Mouse (Mus musculus): ENCODE data around the gene Cbll1. TPM values are rescaled to one million over a fixed set of nuclear protein-coding genes. Genes with fewer than 3 reads are reported as not detected.
"Not testable (repeated sequence)": the region's sequence is repeated elsewhere in the genome, so short reads cannot be mapped to it uniquely, and the experiment has no call there.

The Cbll1 gene
- polyA plus RNA-seq, 1 experiment from 2014 or later = 6.1 TPM

DNA sequence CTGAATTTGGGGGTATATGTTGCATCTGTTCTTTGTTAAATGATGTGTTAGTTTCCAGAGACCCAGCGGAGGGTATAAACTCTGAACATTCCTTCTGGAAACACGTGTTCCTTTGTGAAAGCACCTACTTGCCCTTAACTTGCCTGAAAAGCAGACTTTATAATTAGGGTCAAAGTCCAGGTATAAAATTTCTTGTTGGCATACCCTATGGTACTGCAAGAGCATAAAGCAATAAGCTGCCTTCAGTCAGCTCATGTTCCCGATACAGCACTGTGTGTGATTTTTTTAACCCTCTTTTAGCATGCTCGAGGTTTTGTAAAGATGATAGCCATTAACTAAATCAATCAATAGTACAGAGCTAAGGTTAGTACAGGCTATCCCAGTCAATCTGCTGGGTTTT is 36.8 kb downstream of the Cbll1 start:
- TF ChIP-seq EP300 (optimal IDR thresholded peaks at IDR 0.05) (no peak), CTCF (IDR thresholded peaks at IDR 0.05; ENCODE audit: low read depth) (no peak)
- Histone ChIP-seq H3K4me2 (replicated peaks; ENCODE audit: low read depth) (no peak overlapping the region), H3K4me3 (ENCODE audit: low read depth, low read length) (no peak overlapping the region), H3K4me1 (replicated peaks; ENCODE audit: control insufficient read depth, insufficient read depth) (no peaks in the 10 kb centered on the region), H3K27ac (replicated peaks) (no peak overlapping the region), H3K9me3 (ENCODE audit: control insufficient read depth, low read length) (no peaks in the 10 kb centered on the region), H3K9ac (ENCODE audit: low read length) (no peak overlapping the region), H3K36me3 (ENCODE audit: control insufficient read depth, insufficient read depth, low read length) (no peaks in the 10 kb centered on the region), H3K27me3 (ENCODE audit: control insufficient read depth, insufficient read depth, low read length) (no peaks in the 10 kb centered on the region)
- ATAC-seq (ENCODE audit: low FRiP score, low TSS enrichment) (no peak), DNase-seq (ENCODE audit: low spot score) (no peak)
- 67% methylated on average over 4 of the region's 4 CpGs for WGBS

DNA sequence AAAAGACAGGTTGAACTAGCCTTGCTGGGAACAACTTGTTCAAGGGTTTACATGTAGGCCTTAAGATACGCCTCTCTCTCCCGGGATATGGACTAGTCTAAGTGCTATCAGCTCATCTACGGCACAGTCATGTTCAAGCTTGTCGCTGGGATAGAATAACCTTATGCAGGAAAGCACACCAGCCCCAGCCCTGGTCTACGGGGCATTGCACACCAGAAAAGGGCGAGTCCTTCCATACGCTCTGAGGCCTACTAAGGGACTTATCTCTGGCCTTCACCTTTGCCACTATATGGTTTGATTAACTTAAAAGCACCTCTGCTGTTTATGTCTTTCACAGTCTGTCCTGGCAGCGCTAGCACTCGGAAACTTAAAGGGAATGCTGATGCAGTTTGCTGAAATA is 38.0 kb downstream of the Cbll1 start:
- Histone ChIP-seq H3K9ac (ENCODE audit: low read length) (no peak overlapping the region), H3K9me3 (ENCODE audit: control insufficient read depth, low read length) (no peaks in the 10 kb centered on the region), H3K4me1 (replicated peaks; ENCODE audit: control insufficient read depth, insufficient read depth) (no peaks in the 10 kb centered on the region), H3K36me3 (ENCODE audit: control insufficient read depth, insufficient read depth, low read length) (no peaks in the 10 kb centered on the region), H3K4me2 (replicated peaks; ENCODE audit: low read depth) (no peak overlapping the region), H3K4me3 (ENCODE audit: low read depth, low read length) (no peak overlapping the region), H3K27me3 (ENCODE audit: control insufficient read depth, insufficient read depth, low read length) (no peaks in the 10 kb centered on the region), H3K27ac (replicated peaks) (no peak overlapping the region)
- DNase-seq (ENCODE audit: low spot score) = no peak
- no peak for TF ChIP-seq CTCF (IDR thresholded peaks at IDR 0.05; ENCODE audit: low read depth)
- TF ChIP-seq EP300 (optimal IDR thresholded peaks at IDR 0.05) = no peak
- WGBS = 67% methylated on average over 9 of the region's 9 CpGs
- 0 out of 2 replicates have a peak, but pooled peaks have one; percentile 52 for ATAC-seq (ENCODE audit: low FRiP score, low TSS enrichment)

DNA sequence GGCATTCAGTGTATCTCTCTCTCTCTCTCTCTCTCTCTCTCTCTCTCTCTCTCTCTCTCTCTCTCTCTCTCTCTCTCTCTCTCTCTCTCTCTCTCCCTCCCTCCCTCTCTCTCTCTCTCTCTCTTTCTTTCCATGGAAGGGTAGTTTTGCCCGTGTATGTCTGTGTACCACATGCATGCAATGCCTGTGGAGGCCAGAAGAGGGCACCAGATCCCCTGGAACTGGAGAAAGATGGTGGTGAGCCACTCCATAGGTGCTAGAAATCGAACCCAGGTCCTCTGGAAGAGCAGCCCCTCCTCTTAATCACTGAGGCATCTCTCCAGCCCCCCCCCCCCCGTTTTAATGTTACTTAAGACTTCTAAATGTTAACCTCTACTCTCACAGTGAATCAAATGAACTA is 39.1 kb downstream of the Cbll1 start:
- ATAC-seq (ENCODE audit: low FRiP score, low TSS enrichment); H3K27me3 ChIP-seq (ENCODE audit: control insufficient read depth, insufficient read depth, low read length); H3K9me3 ChIP-seq (ENCODE audit: control insufficient read depth, low read length); DNase-seq (ENCODE audit: low spot score); H3K36me3 ChIP-seq (ENCODE audit: control insufficient read depth, insufficient read depth, low read length); H3K4me2 ChIP-seq (replicated peaks; ENCODE audit: low read depth); H3K9ac ChIP-seq (ENCODE audit: low read length); H3K4me1 ChIP-seq (replicated peaks; ENCODE audit: control insufficient read depth, insufficient read depth); H3K27ac ChIP-seq (replicated peaks); H3K4me3 ChIP-seq (ENCODE audit: low read depth, low read length): not testable (repeated sequence)
- WGBS = 44% methylated on average over 3 of the region's 3 CpGs
- TF ChIP-seq CTCF (IDR thresholded peaks at IDR 0.05; ENCODE audit: low read depth) = peak; percentile 67

DNA sequence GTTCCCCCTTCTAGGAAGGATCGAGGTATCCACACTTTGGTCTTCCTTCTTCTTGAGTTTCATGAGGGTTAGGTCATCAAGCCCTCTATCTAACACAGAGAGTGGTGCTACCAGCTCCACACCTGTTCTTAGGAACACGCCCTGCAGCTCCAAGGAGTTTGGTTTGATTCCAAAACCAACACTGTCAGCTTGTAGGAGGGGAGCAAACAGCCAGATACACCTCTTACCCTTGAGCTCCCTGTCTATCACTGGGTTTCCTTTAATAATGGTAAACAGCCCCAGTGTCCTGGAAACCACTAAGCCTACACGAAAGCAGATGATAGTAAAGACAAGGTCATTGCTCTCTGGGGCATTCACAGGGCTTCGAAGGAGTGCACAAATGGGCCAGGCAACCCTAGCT is 40.9 kb downstream of the Cbll1 start:
- no peak overlapping the region for H3K4me3 ChIP-seq (ENCODE audit: low read depth, low read length)
- TF ChIP-seq EP300 (optimal IDR thresholded peaks at IDR 0.05) (no peak), CTCF (IDR thresholded peaks at IDR 0.05; ENCODE audit: low read depth) (no peak)
- DNase-seq (ENCODE audit: low spot score) (peak; percentile 69), ATAC-seq (ENCODE audit: low FRiP score, low TSS enrichment) (peak; percentile 91)
- no peaks in the 10 kb centered on the region for H3K4me1 ChIP-seq (replicated peaks; ENCODE audit: control insufficient read depth, insufficient read depth)
- H3K9ac ChIP-seq (ENCODE audit: low read length) = no peak overlapping the region
- no peak overlapping the region for H3K27ac ChIP-seq (replicated peaks)
- H3K4me2 ChIP-seq (replicated peaks; ENCODE audit: low read depth) = no peak overlapping the region
- H3K9me3 ChIP-seq (ENCODE audit: control insufficient read depth, low read length) = no peaks in the 10 kb centered on the region
- H3K36me3 ChIP-seq (ENCODE audit: control insufficient read depth, insufficient read depth, low read length) = no peaks in the 10 kb centered on the region
- H3K27me3 ChIP-seq (ENCODE audit: control insufficient read depth, insufficient read depth, low read length) = no peaks in the 10 kb centered on the region
- 49% methylated on average over 4 of the region's 4 CpGs for WGBS

DNA sequence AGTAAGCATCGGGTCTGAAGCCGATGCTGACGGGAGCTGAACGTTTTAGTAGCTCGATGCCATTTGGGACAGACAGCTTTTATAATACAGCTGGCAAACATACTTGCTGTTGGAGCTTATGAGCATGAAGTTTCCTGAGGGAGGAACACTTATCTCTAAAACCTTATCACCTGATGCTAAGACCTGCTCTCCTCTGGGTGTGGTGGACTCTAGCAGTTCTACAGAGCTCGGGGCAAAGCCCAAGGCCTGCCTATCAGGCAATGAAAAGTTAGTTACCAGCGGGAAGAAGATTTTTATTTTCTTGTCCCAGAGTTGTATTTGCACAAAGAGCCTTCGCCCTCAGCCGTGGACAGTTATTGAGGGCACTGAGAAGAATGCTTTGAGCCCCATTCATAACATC is 43.1 kb downstream of the Cbll1 start:
- no peak overlapping the region for H3K4me3 ChIP-seq (ENCODE audit: low read depth, low read length)
- no peaks in the 10 kb centered on the region for H3K36me3 ChIP-seq (ENCODE audit: control insufficient read depth, insufficient read depth, low read length)
- no peaks in the 10 kb centered on the region for H3K4me1 ChIP-seq (replicated peaks; ENCODE audit: control insufficient read depth, insufficient read depth)
- DNase-seq (ENCODE audit: low spot score) = no peak
- no peak overlapping the region for H3K27ac ChIP-seq (replicated peaks)
- H3K9ac ChIP-seq (ENCODE audit: low read length) = no peak overlapping the region
- ATAC-seq (ENCODE audit: low FRiP score, low TSS enrichment) = no peak
- WGBS = 89% methylated on average over 9 of the region's 9 CpGs
- H3K9me3 ChIP-seq (ENCODE audit: control insufficient read depth, low read length) = no peaks in the 10 kb centered on the region
- H3K4me2 ChIP-seq (replicated peaks; ENCODE audit: low read depth) = no peak overlapping the region
- H3K27me3 ChIP-seq (ENCODE audit: control insufficient read depth, insufficient read depth, low read length) = no peaks in the 10 kb centered on the region
- TF ChIP-seq CTCF (IDR thresholded peaks at IDR 0.05; ENCODE audit: low read depth) = no peak

DNA sequence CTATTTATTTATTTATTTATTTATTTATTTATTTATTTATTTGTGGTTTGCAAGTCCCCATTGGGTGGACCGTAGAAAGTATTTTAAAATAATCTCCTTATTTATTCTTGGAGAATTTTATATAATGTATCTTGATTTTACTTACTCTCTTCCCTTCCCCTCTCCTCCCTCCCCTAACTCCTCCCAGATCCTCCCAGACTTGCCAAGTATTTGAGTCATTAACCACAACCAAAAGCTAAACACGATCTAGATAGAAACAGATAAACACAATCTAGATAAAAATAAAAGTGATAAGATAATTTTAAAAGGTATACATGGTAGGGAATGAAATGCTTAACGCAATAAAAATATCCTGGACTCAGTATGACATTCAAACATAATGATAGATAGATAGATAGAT is 50.1 kb downstream of the Cbll1 start:
- Histone ChIP-seq H3K9ac (ENCODE audit: low read length) (no peak overlapping the region), H3K27me3 (ENCODE audit: control insufficient read depth, insufficient read depth, low read length) (no peaks in the 10 kb centered on the region), H3K36me3 (ENCODE audit: control insufficient read depth, insufficient read depth, low read length) (no peaks in the 10 kb centered on the region), H3K4me1 (replicated peaks; ENCODE audit: control insufficient read depth, insufficient read depth) (no peaks in the 10 kb centered on the region), H3K9me3 (ENCODE audit: control insufficient read depth, low read length) (no peaks in the 10 kb centered on the region), H3K4me3 (ENCODE audit: low read depth, low read length) (no peak overlapping the region), H3K4me2 (replicated peaks; ENCODE audit: low read depth) (no peak overlapping the region), H3K27ac (replicated peaks) (no peak overlapping the region)
- 73% methylated on average over 3 of the region's 3 CpGs for whole genome bisulfite sequencing
- DNase-seq (ENCODE audit: low spot score) (no peak), ATAC-seq (ENCODE audit: low FRiP score, low TSS enrichment) (no peak)
- no peak for TF ChIP-seq EP300 (optimal IDR thresholded peaks at IDR 0.05)
- no peak for TF ChIP-seq CTCF (IDR thresholded peaks at IDR 0.05; ENCODE audit: low read depth)
